Mouse (Mus musculus) heart, postnatal 0 days (tissue): ENCODE results near the gene Coro2b. TPM values are rescaled to one million over a fixed set of nuclear protein-coding genes. Genes with fewer than 3 reads are reported as not detected.

Source experiments
- ATAC-seq: fragments of 200-750 bp; cut with Nextera tagmentation; 2 replicates; pipeline ENCODE4 v1.8.0; 2017; ENCODE audit warnings: low read depth, moderate number of reproducible peaks, moderate library complexity; ENCODE audit not compliant: insufficient read depth
- DNase-seq: peaks from one replicate; pipeline ENCODE4 v3.0.0-alpha.2; 2016; ENCODE audit warnings: low spot score
- H3K27ac ChIP-seq: fragments of 300-500 bp; sonication (generic); 2 replicates; pipeline ENCODE4 v1.5.1; 2014; ENCODE audit warnings: low read depth, mild to moderate bottlenecking
- H3K27me3 ChIP-seq: fragments of 300-500 bp; sonication (generic); 2 replicates; pipeline ENCODE4 v1.6.1; 2014; ENCODE audit warnings: low read length, mixed read lengths; ENCODE audit not compliant: control insufficient read depth, insufficient read depth
- H3K36me3 ChIP-seq: fragments of 300-500 bp; sonication (generic); replicated peaks from 2 replicates; pipeline ENCODE4 v1.6.1; 2014; ENCODE audit warnings: low read length, mixed read lengths; ENCODE audit not compliant: control insufficient read depth, insufficient read depth
- H3K4me1 ChIP-seq: fragments of 300-500 bp; sonication (generic); 2 replicates; pipeline ENCODE4 v1.6.1; 2014; ENCODE audit warnings: antibody characterized with exemption; ENCODE audit not compliant: control insufficient read depth, insufficient read depth
- H3K4me2 ChIP-seq: fragments of 300-500 bp; sonication (generic); 2 replicates; pipeline ENCODE4 v1.6.1; 2014; ENCODE audit warnings: low read depth, mild to moderate bottlenecking, low read length, moderate library complexity
- H3K4me3 ChIP-seq: fragments of 300-500 bp; sonication (generic); 2 replicates; pipeline ENCODE4 v1.5.1; 2014; ENCODE audit warnings: low read depth, low read length
- H3K9ac ChIP-seq: fragments of 300-500 bp; sonication (generic); replicated peaks from 2 replicates; pipeline ENCODE4 v1.6.1; 2014; ENCODE audit warnings: low read depth, low read length, mixed read lengths
- H3K9me3 ChIP-seq: fragments of 300-500 bp; sonication (generic); replicated peaks from 2 replicates; pipeline ENCODE4 v1.6.1; 2016; ENCODE audit warnings: low read length; ENCODE audit not compliant: control insufficient read depth
- CTCF ChIP-seq: IDR thresholded peaks from 2 replicates; pipeline ENCODE4 v1.5.1; 2016; ENCODE audit warnings: antibody characterized with exemption, control low read depth, low read depth
- EP300 ChIP-seq: IDR thresholded peaks from 2 replicates; pipeline ENCODE4 v1.6.1; 2016; ENCODE audit warnings: antibody characterized with exemption, low read depth
- WGBS: fragments of 180-500 bp; shearing (Covaris S2); extraction: QIAGEN DNeasy Blood & Tissue Kit; methylation state at CpG from one replicate; pipeline ENCODE4 v1.1.7; 2014; 5-methylcytosine and 5-hydroxymethylcytosine counted together
- polyA plus RNA-seq: library from polyadenylated mRNA; unstranded; fragments of >200 nt; fragmentation: Nextera tagmentation; extraction: Ambion mirVana; gene quantifications from 2 replicates; pipeline ENCODE4 v1.2.1, GENCODE M21; 2015
- total RNA-seq: library from RNA; depleted of rRNA; stranded (reverse); fragments of >200 nt; gene quantifications from 2 replicates; pipeline ENCODE4 v1.2.3, GENCODE M21; 2014; ENCODE audit warnings: low replicate concordance

The Coro2b gene
- total and polyA plus RNA-seq, 2 experiments from 2014 or later = 5.5 to 45.9 TPM

DNA sequence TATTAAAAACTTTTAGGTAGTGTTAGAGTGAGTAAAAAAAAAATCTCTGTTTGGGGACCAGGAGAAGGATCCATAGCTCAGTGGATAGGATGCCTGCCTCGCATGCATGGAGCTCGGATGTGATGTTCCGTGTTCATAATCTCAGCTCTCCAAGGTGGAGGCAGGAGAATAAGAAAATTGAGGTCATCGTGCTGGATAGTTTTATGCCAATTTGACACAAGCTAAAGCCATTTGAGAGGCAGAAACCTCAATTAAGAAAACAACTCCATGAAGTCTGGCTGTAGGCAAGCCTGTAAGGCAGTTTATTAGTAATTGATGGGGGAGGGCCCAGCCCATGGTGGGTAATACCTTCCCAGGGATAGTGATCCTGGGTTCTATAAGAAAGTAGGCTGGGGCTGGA is 23.6 kb upstream of the Coro2b start:
- no peak for TF ChIP-seq EP300
- no peak for TF ChIP-seq CTCF
- ATAC-seq (no peak), DNase-seq (no peak)
- Histone ChIP-seq H3K27ac (no peak overlapping the region), H3K36me3 (no peaks in the 10 kb centered on the region), H3K4me1 (no peaks in the 10 kb centered on the region), H3K4me2 (no peak overlapping the region), H3K4me3 (no peak overlapping the region), H3K9ac (no peak overlapping the region), H3K9me3 (no peaks in the 10 kb centered on the region; the same call in 1 of the 2 replicates), H3K27me3 (no peaks in the 10 kb centered on the region)
- 81% methylated on average over 4 of the region's 4 CpGs for WGBS

DNA sequence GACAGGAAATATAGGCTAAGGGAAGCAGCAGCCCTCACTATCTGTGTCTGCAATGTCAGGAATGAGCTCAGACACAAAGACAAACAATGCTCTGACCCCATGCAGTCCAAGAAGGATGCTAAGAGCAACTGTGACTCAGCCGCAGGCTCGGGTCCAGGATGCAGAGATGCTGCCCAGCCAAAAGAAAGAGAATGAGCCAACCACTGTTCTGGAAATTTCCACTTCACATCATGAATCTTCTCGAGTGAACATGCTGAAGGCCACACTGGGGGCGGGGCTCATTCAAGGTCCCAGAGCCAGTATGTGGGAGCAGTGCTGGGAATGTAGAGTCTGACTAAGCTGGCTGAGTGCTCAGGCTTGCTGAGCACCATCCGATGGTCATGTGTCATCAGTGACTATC is 23.2 kb upstream of the Coro2b start:
- H3K4me2 ChIP-seq = no peak overlapping the region
- TF ChIP-seq EP300 (no peak), CTCF (no peak; the same call in 1 of the 2 replicates)
- DNase-seq (peak; percentile 74), ATAC-seq (peak; percentile 74)
- H3K9me3 ChIP-seq = no peaks in the 10 kb centered on the region
- WGBS = 33% methylated on average over 5 of the region's 5 CpGs
- no peak overlapping the region for H3K4me3 ChIP-seq
- no peak overlapping the region for H3K9ac ChIP-seq
- no peaks in the 10 kb centered on the region for H3K4me1 ChIP-seq
- H3K27ac ChIP-seq = peak overlapping the region; percentile 23; the same call in 1 of the 2 replicates
- no peaks in the 10 kb centered on the region for H3K27me3 ChIP-seq
- no peaks in the 10 kb centered on the region for H3K36me3 ChIP-seq

DNA sequence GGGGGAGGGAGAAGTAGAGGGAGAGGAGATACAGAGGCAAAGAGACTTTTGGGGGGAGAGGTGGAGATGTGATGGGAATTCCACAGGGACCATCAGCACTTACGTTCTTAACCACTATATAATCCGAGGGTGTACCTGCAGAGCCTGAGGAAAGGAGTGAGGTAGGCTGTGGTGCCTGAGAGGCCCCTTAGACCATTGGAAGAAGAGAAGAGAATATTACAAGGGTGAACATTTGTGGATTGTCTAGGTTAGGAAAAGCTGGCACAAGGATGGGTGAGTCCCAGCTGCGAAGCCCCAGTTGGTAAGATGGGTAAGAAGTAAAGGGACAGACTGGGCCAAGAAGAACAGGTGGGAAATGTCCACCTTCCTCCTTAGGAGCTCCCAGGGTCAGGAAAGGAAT is 22.6 kb upstream of the Coro2b start:
- Histone ChIP-seq H3K27me3 (no peaks in the 10 kb centered on the region), H3K4me2 (no peak overlapping the region), H3K4me1 (no peaks in the 10 kb centered on the region), H3K27ac (peak overlapping the region; percentile 23; the same call in 1 of the 2 replicates), H3K9ac (no peak overlapping the region), H3K9me3 (no peaks in the 10 kb centered on the region), H3K4me3 (no peak overlapping the region), H3K36me3 (no peaks in the 10 kb centered on the region)
- 71% methylated on average over 3 of the region's 3 CpGs for WGBS
- DNase-seq (no peak), ATAC-seq (no peak)
- TF ChIP-seq EP300 (no peak), CTCF (no peak)

DNA sequence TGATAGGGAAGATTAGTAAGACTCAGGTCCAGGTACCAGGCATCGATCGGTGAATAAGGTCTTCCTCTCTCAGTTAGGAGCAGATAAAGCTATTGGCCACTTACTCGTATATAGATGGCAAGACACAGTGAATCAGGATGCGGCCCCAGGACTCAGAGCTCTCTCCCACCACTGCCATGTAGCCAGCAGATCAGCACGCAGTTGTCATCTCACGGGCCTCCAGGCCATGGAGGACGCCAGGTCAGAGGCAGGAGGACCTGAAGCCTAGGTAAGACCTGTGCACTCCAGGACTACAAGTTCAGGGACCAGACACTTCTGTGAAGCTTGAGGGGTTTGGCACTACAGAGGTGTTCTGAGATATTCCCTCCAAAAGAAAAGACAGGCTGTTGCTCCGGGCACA is 21.2 kb upstream of the Coro2b start:
- no peak overlapping the region for H3K4me3 ChIP-seq
- no peaks in the 10 kb centered on the region for H3K9me3 ChIP-seq
- TF ChIP-seq EP300 (no peak), CTCF (no peak)
- no peak overlapping the region for H3K27ac ChIP-seq
- no peaks in the 10 kb centered on the region for H3K4me1 ChIP-seq
- no peak overlapping the region for H3K4me2 ChIP-seq
- ATAC-seq (no peak), DNase-seq (no peak)
- no peak overlapping the region for H3K9ac ChIP-seq
- 87% methylated on average over 8 of the region's 8 CpGs for WGBS
- no peaks in the 10 kb centered on the region for H3K27me3 ChIP-seq
- H3K36me3 ChIP-seq = no peaks in the 10 kb centered on the region

DNA sequence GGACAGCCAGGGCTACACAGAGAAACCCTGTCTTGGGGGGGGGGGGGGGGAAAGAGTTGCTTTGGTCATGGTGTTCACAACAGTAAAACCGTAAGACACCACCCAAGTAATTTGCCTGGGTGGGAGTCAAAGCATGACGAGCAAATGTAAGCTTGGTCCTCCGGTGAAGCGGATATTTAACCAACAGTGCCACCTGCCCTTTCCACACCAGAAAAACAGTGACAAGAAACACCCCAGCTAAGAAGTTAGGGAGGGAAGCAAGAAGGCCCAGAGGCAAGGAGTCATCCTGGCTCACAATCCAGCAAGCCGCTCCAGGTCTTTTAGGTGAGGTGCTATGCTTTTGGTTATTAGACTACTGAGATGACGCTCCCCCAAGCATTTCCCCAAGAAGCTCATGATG is 19.9 kb upstream of the Coro2b start:
- no peak overlapping the region for H3K4me2 ChIP-seq
- no peaks in the 10 kb centered on the region for H3K36me3 ChIP-seq
- H3K4me1 ChIP-seq = no peaks in the 10 kb centered on the region
- no peaks in the 10 kb centered on the region for H3K27me3 ChIP-seq
- no peak for DNase-seq
- no peak for ATAC-seq
- H3K9me3 ChIP-seq = no peaks in the 10 kb centered on the region
- no peak overlapping the region for H3K4me3 ChIP-seq
- 91% methylated on average over 6 of the region's 6 CpGs for WGBS
- no peak overlapping the region for H3K9ac ChIP-seq
- no peak overlapping the region for H3K27ac ChIP-seq
- no peak for TF ChIP-seq CTCF
- TF ChIP-seq EP300 = no peak

DNA sequence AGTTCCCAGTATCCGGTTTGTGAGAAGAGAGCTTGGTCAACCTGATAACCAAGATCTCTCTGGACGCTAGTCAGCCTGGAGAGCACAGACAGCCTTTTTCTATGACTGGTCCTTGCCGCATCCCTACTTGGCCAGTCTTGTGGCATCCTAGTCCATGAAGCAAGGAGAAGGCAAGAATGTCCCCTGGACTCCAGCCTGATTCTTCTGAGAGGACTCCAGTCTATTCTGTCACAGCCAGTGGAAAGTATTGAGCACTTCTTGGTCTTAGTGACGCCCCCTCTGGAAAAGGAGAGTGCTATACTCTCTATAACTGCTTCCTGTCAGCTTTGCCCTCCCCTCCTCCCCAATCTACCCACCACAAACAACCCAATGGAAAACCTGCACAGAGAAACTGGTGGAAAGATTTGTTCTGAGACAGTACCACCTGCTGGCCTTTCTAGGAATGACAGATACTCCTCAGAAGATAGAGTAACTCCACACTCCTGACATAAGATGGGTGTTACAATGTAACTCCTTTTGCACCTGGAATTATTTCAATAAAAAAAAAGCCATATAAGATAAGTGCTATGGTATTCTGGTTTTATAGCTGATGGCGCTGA is 18.5 kb upstream of the Coro2b start:
- peak; percentile 70 for TF ChIP-seq CTCF
- no peak for TF ChIP-seq EP300
- no peak overlapping the region for H3K9ac ChIP-seq
- no peaks in the 10 kb centered on the region for H3K36me3 ChIP-seq
- DNase-seq (peak; percentile 47), ATAC-seq (no peak)
- no peak overlapping the region for H3K4me3 ChIP-seq
- WGBS = 65% methylated on average over 5 of the region's 5 CpGs
- H3K27ac ChIP-seq = no peak overlapping the region
- no peaks in the 10 kb centered on the region for H3K9me3 ChIP-seq
- H3K27me3 ChIP-seq = no peaks in the 10 kb centered on the region
- no peak overlapping the region for H3K4me2 ChIP-seq
- no peaks in the 10 kb centered on the region for H3K4me1 ChIP-seq
